Mouse (Mus musculus): ENCODE data around the gene Asb8.

The Asb8 gene

GRCm38 (mm10) chr15:98134034-98134433, 31.4 kb downstream of the Asb8 start:
- in situ Hi-C loops (cut with MboI; ENCODE audit: low pct_unique_long_range_greater_than_20kb in 1 of 2, low sequenced_read_pairs in 2 of 2, unreplicated experiment in 1 of 2) = no loop called here

DNA sequence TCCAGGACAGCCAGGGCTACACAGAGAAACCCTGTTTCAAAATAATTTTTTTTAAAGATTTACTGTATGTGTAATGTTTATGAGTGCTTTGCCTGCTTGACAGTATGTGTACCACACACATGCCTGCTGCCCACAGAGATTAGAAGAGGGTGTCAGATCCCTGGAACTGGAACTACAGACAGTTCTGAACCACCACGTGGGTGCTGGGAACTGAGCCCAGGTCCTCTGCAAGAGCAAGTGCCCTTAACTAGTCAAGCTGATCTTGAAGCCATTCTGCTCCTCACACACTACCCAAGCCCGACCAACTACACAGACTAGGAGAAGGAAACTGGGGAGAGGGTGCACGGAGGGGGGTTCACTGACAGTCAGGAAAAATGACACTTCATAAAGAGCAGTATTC, 32.0 kb downstream of the Asb8 start:
- in situ Hi-C loops (cut with MboI; ENCODE audit: low pct_unique_long_range_greater_than_20kb in 1 of 2, low sequenced_read_pairs in 2 of 2, unreplicated experiment in 1 of 2) = no loop called here

- in situ Hi-C loops (cut with MboI; ENCODE audit: low pct_unique_long_range_greater_than_20kb in 1 of 2, low sequenced_read_pairs in 2 of 2, unreplicated experiment in 1 of 2) = no loop called here
These were observed 33.3 kb downstream of the Asb8 start for GRCm38 (mm10) chr15:98131942-98132655.

GRCm38 (mm10) chr15:98131451-98131850, 34.0 kb downstream of the Asb8 start:
- in situ Hi-C loops (cut with MboI; ENCODE audit: low pct_unique_long_range_greater_than_20kb in 1 of 2, low sequenced_read_pairs in 2 of 2, unreplicated experiment in 1 of 2) = no loop called here

DNA sequence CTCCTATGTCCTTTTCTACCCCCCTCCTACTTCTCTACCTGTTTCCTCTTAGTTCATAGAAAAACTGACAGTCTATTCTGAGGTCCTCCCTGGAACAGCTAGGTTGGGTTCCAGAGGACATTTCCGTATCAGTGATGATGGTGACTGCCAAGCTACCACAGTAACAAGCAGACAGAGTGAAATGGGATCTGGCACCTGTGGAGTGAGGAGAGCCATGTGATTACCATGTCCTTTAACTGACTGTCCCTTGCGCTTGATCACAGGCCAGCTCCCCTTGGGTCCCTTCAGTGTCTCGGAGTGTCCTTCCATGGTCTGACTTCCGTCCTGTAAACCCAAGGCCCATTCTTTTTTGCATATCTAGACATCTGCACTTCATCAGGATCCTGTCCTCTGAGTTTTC, 34.4 kb downstream of the Asb8 start:
- in situ Hi-C loops (cut with MboI; ENCODE audit: low pct_unique_long_range_greater_than_20kb in 1 of 2, low sequenced_read_pairs in 2 of 2, unreplicated experiment in 1 of 2) = no loop called here

- in situ Hi-C loops (cut with MboI; ENCODE audit: low pct_unique_long_range_greater_than_20kb in 1 of 2, low sequenced_read_pairs in 2 of 2, unreplicated experiment in 1 of 2) = no loop called here
These were observed 44.6 kb downstream of the Asb8 start for GRCm38 (mm10) chr15:98120831-98121230.

DNA sequence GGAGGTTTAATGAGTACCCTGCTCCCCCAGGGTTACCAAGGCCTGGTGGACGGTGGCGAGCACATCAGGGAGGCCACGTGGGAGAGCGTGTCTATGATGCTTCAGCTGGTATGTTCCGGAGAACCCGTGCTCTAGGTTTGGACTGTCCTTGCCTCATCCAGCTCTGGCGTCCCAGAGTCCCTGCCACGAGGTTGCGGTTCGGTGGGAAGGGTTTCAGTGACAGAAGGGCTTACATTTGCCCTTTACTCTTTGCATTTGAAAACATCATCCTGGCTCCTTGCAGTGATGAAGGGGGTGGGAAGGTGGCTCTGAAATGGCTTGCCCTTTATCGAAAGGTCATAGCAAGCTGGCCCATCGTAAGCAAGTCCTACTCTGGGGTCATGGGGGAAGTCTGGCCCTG, 46.1 kb downstream of the Asb8 start:
- in situ Hi-C loops (cut with MboI; ENCODE audit: low pct_unique_long_range_greater_than_20kb in 1 of 2, low sequenced_read_pairs in 2 of 2, unreplicated experiment in 1 of 2) = no loop called here

- in situ Hi-C loops (cut with MboI; ENCODE audit: low pct_unique_long_range_greater_than_20kb in 1 of 2, low sequenced_read_pairs in 2 of 2, unreplicated experiment in 1 of 2) = no loop called here
These were observed 49.1 kb downstream of the Asb8 start for GRCm38 (mm10) chr15:98116287-98116686.

DNA sequence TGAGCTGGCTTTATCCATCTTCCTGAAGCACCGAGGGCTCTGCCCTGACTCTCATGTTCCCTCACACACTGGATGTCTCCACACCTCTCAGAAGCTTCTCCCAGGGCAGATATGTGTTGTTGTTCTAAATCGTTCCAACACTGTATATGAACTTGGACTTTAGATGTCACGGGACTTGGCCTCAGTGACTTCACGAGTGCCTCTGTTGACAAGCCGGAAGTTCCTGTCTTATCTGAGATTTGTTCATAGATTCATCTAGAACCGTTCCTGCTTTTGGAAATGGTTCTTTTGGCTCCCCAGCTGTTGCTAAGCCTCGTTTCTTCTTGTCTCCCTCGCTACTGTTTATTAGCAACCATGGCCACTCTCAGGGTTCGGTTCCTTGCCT, 49.7 kb downstream of the Asb8 start:
- in situ Hi-C loops (cut with MboI; ENCODE audit: low pct_unique_long_range_greater_than_20kb in 1 of 2, low sequenced_read_pairs in 2 of 2, unreplicated experiment in 1 of 2) = no loop called here

DNA sequence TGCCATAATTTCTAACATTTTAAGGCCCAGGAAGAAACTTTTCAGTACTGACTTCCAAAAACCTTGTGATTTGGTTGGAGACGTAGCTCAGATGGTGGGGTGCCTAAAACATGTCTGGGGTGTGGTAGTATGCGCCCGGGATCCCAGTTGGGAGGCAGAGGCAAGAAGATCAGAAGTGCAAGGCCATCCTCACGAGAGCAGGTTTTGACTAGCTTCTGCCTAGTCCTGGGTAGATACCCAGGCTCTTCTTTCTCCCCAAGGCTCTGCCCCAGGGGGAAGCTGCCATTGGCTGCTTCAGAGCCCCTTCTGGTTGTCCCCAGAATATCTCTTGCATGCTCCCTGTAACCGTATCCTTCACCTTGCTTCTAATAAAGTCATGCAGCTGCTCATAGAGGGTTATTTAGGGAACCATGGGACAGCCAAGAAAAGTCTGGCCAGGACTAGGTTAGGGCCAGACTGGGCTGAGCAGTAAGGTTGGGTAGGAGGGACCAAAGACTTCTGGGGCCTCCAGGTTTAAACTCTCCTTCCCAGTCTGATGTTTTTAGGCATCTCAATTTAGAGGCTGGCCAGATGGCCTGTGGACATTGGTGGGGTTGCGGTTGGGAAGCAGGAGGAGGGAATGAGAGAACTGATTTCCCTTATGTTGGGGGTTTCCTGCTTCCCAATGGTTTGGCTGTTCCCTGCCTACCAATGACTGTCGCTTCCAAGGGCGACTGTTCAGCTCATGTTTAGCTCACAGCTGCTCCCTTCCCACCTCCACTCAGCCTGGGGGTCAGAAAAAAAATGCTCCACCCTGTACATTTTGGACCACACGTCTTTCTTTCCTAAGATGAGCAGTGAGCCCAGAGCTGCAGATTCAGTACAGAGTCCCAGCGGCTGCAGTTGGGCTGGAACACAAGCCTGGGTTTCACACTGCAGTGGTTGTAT, 50.3 kb downstream of the Asb8 start:
- in situ Hi-C loops (cut with MboI; ENCODE audit: low pct_unique_long_range_greater_than_20kb in 1 of 2, low sequenced_read_pairs in 2 of 2, unreplicated experiment in 1 of 2) = no loop called here

- in situ Hi-C loops (cut with MboI; ENCODE audit: low pct_unique_long_range_greater_than_20kb in 1 of 2, low sequenced_read_pairs in 2 of 2, unreplicated experiment in 1 of 2) = no loop called here
These were observed 51.1 kb downstream of the Asb8 start for GRCm38 (mm10) chr15:98114098-98114851.

GRCm38 (mm10) chr15:98111791-98112190, 53.6 kb downstream of the Asb8 start:
- in situ Hi-C loops (cut with MboI; ENCODE audit: low pct_unique_long_range_greater_than_20kb in 1 of 2, low sequenced_read_pairs in 2 of 2, unreplicated experiment in 1 of 2) = no loop called here

- in situ Hi-C loops (cut with MboI; ENCODE audit: low pct_unique_long_range_greater_than_20kb in 1 of 2, low sequenced_read_pairs in 2 of 2, unreplicated experiment in 1 of 2) = no loop called here
These were observed 56.9 kb downstream of the Asb8 start for GRCm38 (mm10) chr15:98108297-98109152.

DNA sequence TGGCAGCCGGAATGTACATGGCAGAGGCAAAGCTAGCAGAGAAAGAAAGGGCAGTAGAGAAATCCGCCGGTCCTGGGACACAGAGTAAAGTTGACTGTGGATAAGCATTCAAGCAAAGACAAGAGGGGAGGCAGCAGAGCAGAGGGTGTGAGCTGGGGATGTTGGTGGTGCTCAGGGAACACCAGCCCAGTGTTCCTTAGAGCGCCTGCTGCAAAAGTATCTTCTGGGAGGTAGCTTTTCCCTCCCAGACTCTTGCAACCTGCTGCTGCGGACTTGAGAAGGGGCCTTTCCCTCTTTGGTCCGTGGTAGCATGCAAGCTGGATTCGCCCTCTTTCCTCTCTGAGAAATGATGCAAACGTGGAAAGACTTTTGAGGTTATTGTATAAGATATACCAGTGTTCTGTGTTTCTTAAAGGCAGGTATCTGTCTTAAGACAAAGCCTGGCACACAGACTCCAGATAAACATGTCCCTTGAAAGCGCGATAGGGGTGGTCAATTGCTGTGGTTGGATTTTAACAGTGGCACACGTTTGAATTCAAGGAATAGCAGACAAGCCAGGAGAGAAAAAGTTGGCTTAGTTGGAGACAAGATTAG, 57.6 kb downstream of the Asb8 start:
- in situ Hi-C loops (cut with MboI; ENCODE audit: low pct_unique_long_range_greater_than_20kb in 1 of 2, low sequenced_read_pairs in 2 of 2, unreplicated experiment in 1 of 2) = no loop called here

DNA sequence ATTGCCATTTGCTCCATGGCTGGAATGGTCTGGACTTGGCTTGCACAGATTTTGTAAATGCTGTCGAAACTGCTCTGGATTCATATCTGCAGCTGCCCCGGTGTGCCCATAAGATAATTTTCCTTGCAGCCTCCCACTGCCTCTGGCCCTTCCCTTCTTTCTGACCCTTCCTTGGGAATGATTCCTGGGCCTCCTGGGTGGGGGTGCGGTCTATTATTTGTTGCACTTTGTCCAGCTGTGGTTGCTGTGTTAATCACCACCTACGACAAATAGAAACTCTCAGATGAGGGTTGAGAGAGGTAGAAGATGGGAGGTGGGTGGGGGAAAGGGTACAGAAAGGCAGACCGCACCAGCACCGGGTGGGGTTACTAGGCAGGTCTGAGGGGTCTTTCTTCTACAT, 58.2 kb downstream of the Asb8 start:
- in situ Hi-C loops (cut with MboI; ENCODE audit: low pct_unique_long_range_greater_than_20kb in 1 of 2, low sequenced_read_pairs in 2 of 2, unreplicated experiment in 1 of 2) = no loop called here

DNA sequence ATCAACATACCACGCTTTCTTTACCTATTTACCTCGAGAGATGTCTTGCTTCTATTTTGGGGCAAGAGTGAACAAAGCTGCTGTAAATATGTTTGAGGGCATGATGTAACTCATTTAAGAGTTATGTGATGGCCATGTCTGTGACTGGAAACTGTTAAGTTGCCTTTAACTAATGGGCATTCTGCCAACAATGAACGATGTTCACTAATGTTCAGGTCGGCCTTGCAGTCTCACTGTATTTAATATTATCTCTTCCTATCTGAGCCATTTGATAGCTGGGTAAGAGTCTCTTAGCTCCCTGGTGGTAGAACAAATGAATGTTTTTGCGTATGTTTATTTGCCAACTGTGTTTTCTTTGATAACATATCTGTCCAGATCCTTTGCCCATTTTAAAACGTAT, 58.9 kb downstream of the Asb8 start:
- in situ Hi-C loops (cut with MboI; ENCODE audit: low pct_unique_long_range_greater_than_20kb in 1 of 2, low sequenced_read_pairs in 2 of 2, unreplicated experiment in 1 of 2) = no loop called here

DNA sequence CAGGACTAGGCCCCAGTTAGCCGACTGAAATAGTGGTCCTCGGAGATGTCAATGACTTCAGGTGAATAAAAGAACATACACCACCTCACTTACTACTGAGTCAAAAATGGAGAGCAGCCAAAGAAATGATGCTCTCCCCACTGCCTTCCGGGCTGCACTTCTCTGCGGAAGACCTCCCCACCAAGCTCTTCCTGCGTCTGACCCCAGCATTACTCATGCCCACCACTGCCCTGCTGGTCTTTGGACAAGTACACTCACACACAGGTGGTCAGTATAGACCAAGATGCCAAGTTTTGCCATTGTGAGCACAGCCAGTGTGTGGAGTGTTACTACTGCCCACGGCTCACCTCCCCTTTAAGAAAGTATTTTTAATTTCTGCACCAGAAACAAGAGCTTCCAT, 63.0 kb downstream of the Asb8 start:
- in situ Hi-C loops (cut with MboI; ENCODE audit: low pct_unique_long_range_greater_than_20kb in 1 of 2, low sequenced_read_pairs in 2 of 2, unreplicated experiment in 1 of 2) = no loop called here

GRCm38 (mm10) chr15:98098519-98098918, 66.9 kb downstream of the Asb8 start:
- in situ Hi-C loops (cut with MboI; ENCODE audit: low pct_unique_long_range_greater_than_20kb in 1 of 2, low sequenced_read_pairs in 2 of 2, unreplicated experiment in 1 of 2) = no loop called here

Measured in mouse embryonic stem cell (cell line).